Mouse (Mus musculus): ENCODE measurements around the gene Trim10. TPM values are rescaled to one million over a fixed set of nuclear protein-coding genes. Genes with fewer than 3 reads are reported as not detected.

The Trim10 gene
- total and polyA plus RNA-seq, 3 experiments, result 0.13 to 2.1 (median 0.92) TPM

GRCm38 (mm10) chr17:36839931-36840330 is 29.4 kb upstream of the Trim10 start:
- intact Hi-C loops (cut with DNase I), result loop anchor here (5.0 kb wide), 1 partner anchor 207 kb away; the partner anchor contains the start of gene Gabbr1
- DNase-seq, result no peak
- H3K36me3 ChIP-seq (ENCODE audit: control insufficient read depth, insufficient read depth, low read length), result peaks cover 5% of the 10 kb centered on the region; the same call in 1 of the 2 replicates
- H3K4me1 ChIP-seq (ENCODE audit: control insufficient read depth, insufficient read depth, low read length), result peaks cover 10% of the 10 kb centered on the region
- H3K4me3 ChIP-seq, result no peak overlapping the region
- H3K9ac ChIP-seq (ENCODE audit: low read depth, low read length), result no peak overlapping the region
- H3K27me3 ChIP-seq (ENCODE audit: control insufficient read depth, insufficient read depth, low read length), result no peaks in the 10 kb centered on the region
- 81% methylated on average over 3 of the region's 3 CpGs for WGBS
- 0 out of 2 replicates have a peak, but pooled peaks cover 4% of the 10 kb centered on the region for H3K79me2 ChIP-seq (replicated peaks; ENCODE audit: control insufficient read depth, insufficient read depth, low read length)
- no peak overlapping the region for H3K27ac ChIP-seq
- no peak for TF ChIP-seq CTCF (IDR thresholded peaks at IDR 0.05)
- no peak for TF ChIP-seq EP300 (IDR thresholded peaks at IDR 0.05; ENCODE audit: insufficient read depth, low read depth, low read length)
- no peak for TF ChIP-seq POLR2A (IDR thresholded peaks at IDR 0.05; ENCODE audit: insufficient read depth, low read depth, low read length)

DNA sequence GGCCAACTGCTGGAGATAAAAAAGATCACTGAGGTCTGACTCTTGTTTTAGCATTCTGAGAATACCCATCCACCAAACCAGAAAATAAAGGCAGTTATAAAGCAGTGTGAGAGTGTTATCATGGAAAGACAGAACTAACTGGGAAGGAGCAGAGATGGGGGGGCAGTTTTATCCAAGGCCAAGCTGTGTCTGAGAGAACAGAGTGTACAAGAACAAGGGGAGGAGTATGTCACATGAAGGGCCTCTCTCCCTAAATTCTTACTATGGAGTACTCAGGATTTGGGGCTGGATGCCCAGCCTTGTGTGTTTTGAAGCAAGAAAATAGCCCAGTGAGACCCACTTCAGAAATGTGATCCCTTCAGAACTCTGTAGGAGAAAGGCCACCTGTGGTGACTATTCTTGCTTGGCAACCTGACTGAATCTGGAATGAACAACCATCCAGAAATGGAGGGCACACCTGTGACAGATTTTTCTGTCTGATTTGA is 28.4 kb upstream of the Trim10 start:
- 0 out of 2 replicates have a peak, but pooled peaks cover 4% of the 10 kb centered on the region for H3K79me2 ChIP-seq (replicated peaks; ENCODE audit: control insufficient read depth, insufficient read depth, low read length)
- DNase-seq, result no peak
- H3K4me3 ChIP-seq, result no peak overlapping the region
- TF ChIP-seq CTCF (IDR thresholded peaks at IDR 0.05), result no peak
- H3K36me3 ChIP-seq (ENCODE audit: control insufficient read depth, insufficient read depth, low read length), result peaks cover 5% of the 10 kb centered on the region; the same call in 1 of the 2 replicates
- peaks cover 10% of the 10 kb centered on the region for H3K4me1 ChIP-seq (ENCODE audit: control insufficient read depth, insufficient read depth, low read length)
- H3K27me3 ChIP-seq (ENCODE audit: control insufficient read depth, insufficient read depth, low read length), result no peaks in the 10 kb centered on the region
- intact Hi-C loops (cut with DNase I), result no loop called here
- no peak overlapping the region for H3K9ac ChIP-seq (ENCODE audit: low read depth, low read length)
- no peak overlapping the region for H3K27ac ChIP-seq

- Histone ChIP-seq H3K27ac (no peak overlapping the region), H3K4me3 (no peak overlapping the region), H3K79me2 (replicated peaks; ENCODE audit: control insufficient read depth, insufficient read depth, low read length) (peaks cover 4% of the 10 kb centered on the region; the same call in 1 of the 2 replicates), H3K27me3 (ENCODE audit: control insufficient read depth, insufficient read depth, low read length) (no peaks in the 10 kb centered on the region), H3K4me1 (ENCODE audit: control insufficient read depth, insufficient read depth, low read length) (peaks cover 9% of the 10 kb centered on the region), H3K36me3 (ENCODE audit: control insufficient read depth, insufficient read depth, low read length) (peaks cover 5% of the 10 kb centered on the region), H3K9ac (ENCODE audit: low read depth, low read length) (no peak overlapping the region)
- intact Hi-C loops (cut with DNase I), result no loop called here
- 78% methylated on average over 7 of the region's 7 CpGs for WGBS
- TF ChIP-seq POLR2A (IDR thresholded peaks at IDR 0.05; ENCODE audit: insufficient read depth, low read depth, low read length), result no peak
- TF ChIP-seq CTCF (IDR thresholded peaks at IDR 0.05), result no peak
- no peak for TF ChIP-seq EP300 (IDR thresholded peaks at IDR 0.05; ENCODE audit: insufficient read depth, low read depth, low read length)
- no peak for DNase-seq
Observed at GRCm38 (mm10) chr17:36843696-36844095, 25.7 kb upstream of the Trim10 start.

DNA sequence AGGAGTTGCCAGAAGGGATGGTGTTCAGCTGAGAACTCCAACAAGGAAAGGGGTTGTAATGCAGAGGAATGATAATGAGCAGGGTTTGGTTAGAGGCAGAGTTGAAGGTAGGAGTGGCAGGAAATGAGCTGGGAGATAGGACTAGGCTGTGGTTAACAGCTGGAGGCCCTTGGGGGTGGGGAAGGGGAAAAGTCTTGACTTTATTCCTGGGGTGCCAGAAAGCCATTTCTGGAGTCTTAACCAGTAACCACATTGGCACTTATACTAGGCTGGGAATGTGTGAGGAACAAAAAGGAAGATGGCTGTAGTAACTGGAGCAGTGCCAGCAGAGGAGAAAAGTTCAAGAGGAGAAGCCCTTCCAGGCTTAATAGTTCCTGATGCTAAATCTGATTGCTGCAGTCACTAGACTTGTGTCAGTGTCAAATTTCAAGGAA is 25.1 kb upstream of the Trim10 start:
- peaks cover 9% of the 10 kb centered on the region for H3K4me1 ChIP-seq (ENCODE audit: control insufficient read depth, insufficient read depth, low read length)
- no peak overlapping the region for H3K9ac ChIP-seq (ENCODE audit: low read depth, low read length)
- H3K4me3 ChIP-seq, result no peak overlapping the region
- TF ChIP-seq EP300 (IDR thresholded peaks at IDR 0.05; ENCODE audit: insufficient read depth, low read depth, low read length) (no peak), POLR2A (IDR thresholded peaks at IDR 0.05; ENCODE audit: insufficient read depth, low read depth, low read length) (no peak), CTCF (IDR thresholded peaks at IDR 0.05) (no peak)
- intact Hi-C loops (cut with DNase I), result no loop called here
- H3K27me3 ChIP-seq (ENCODE audit: control insufficient read depth, insufficient read depth, low read length), result no peaks in the 10 kb centered on the region
- H3K27ac ChIP-seq, result no peak overlapping the region
- no peak for DNase-seq
- peaks cover 2% of the 10 kb centered on the region for H3K36me3 ChIP-seq (ENCODE audit: control insufficient read depth, insufficient read depth, low read length)
- peaks cover 1% of the 10 kb centered on the region; the same call in 1 of the 2 replicates for H3K79me2 ChIP-seq (replicated peaks; ENCODE audit: control insufficient read depth, insufficient read depth, low read length)

DNA sequence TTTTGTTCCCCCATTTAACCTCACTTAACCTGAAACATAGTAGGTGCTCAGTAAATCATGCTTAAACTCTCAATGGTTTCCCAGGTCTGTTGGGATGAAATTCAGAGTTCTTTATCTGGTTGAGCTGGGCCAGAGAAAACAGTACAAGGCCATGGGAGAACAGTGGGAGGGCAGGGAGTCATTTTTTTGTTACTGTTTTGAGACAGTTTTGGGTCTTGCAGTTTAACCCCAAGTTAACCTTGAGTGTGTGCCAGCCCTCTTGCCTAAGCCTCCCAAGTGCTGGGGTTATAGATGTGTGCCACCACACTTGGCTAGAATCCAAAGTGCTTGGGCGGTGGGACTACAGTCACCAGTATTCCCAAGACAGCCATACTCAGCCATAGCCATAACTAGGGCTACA is 24.6 kb upstream of the Trim10 start:
- 42% methylated on average over 1 of the region's 1 CpGs for WGBS
- Histone ChIP-seq H3K36me3 (ENCODE audit: control insufficient read depth, insufficient read depth, low read length) (no peaks in the 10 kb centered on the region; the same call in none of the 2 replicates), H3K27me3 (ENCODE audit: control insufficient read depth, insufficient read depth, low read length) (no peaks in the 10 kb centered on the region), H3K9ac (ENCODE audit: low read depth, low read length) (no peak overlapping the region), H3K4me1 (ENCODE audit: control insufficient read depth, insufficient read depth, low read length) (peaks cover 9% of the 10 kb centered on the region), H3K27ac (no peak overlapping the region), H3K4me3 (no peak overlapping the region), H3K79me2 (replicated peaks; ENCODE audit: control insufficient read depth, insufficient read depth, low read length) (peaks cover 1% of the 10 kb centered on the region; the same call in 1 of the 2 replicates)
- no peak for TF ChIP-seq POLR2A (IDR thresholded peaks at IDR 0.05; ENCODE audit: insufficient read depth, low read depth, low read length)
- no peak for TF ChIP-seq EP300 (IDR thresholded peaks at IDR 0.05; ENCODE audit: insufficient read depth, low read depth, low read length)
- no peak for TF ChIP-seq CTCF (IDR thresholded peaks at IDR 0.05)
- intact Hi-C loops (cut with DNase I), result no loop called here
- DNase-seq, result no peak

- intact Hi-C loops (cut with DNase I), result no loop called here
- Histone ChIP-seq H3K4me1 (ENCODE audit: control insufficient read depth, insufficient read depth, low read length) (peaks cover 7% of the 10 kb centered on the region), H3K79me2 (replicated peaks; ENCODE audit: control insufficient read depth, insufficient read depth, low read length) (no peaks in the 10 kb centered on the region; the same call in 1 of the 2 replicates), H3K4me3 (no peak overlapping the region), H3K27me3 (ENCODE audit: control insufficient read depth, insufficient read depth, low read length) (no peaks in the 10 kb centered on the region), H3K36me3 (ENCODE audit: control insufficient read depth, insufficient read depth, low read length) (peaks cover 3% of the 10 kb centered on the region), H3K27ac (no peak overlapping the region), H3K9ac (ENCODE audit: low read depth, low read length) (no peak overlapping the region)
- no peak for TF ChIP-seq CTCF (IDR thresholded peaks at IDR 0.05)
- no peak for TF ChIP-seq EP300 (IDR thresholded peaks at IDR 0.05; ENCODE audit: insufficient read depth, low read depth, low read length)
- no peak for TF ChIP-seq POLR2A (IDR thresholded peaks at IDR 0.05; ENCODE audit: insufficient read depth, low read depth, low read length)
- no peak for DNase-seq
- 74% methylated on average over 5 of the region's 5 CpGs for WGBS
Observed at GRCm38 (mm10) chr17:36848911-36849310, 20.5 kb upstream of the Trim10 start.

Measured in heart, adult 2 months (tissue).